Mouse (Mus musculus): ENCODE data around the gene Atic.

Atic gene

DNA sequence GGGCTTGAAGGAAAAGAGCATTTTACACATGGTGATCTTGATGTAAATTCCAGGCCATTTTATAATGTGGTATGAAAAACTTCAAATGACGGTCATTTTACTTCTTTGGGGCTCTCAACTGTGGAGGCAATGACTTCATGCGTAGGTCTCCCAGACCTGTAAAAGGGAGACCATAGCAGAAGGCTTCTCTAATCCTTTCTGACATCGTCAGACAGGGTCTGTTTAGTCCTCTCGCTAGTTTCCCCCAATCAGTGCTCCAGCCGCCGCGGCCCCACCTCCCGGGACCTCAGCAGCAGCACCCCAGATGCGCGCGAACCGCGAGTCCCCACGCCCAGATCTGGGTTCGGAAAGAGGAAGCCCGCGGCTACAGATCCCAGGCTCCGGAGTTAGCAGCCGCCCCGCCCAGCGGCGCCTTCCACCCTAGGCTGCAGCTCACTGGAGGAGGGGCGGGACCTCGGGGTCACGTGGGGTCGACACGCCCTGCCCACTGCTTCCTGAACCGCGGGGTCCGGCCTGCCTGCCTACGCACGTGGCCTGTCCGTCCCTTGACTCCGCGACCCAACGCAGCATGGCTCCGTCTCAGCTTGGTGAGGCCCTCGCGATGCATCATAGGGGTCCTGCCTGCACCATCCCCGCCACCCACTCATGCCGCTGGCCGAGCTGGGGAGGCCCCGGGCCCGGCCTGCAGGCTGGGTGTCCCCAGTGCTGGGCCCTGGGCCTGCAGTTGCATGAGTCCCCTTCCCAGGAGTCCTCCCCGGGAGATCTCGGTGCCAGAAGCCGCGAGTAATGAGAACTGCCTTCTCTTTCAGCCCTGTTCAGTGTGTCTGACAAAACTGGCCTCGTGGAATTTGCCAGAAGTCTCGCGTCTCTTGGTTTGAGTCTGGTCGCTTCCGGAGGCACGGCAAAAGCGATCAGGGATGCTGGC, at the start of gene Atic:
Gene Atic (plus strand): TSS at position 463 of the 925 bp plus-strand sequence.
- DNase-seq (ENCODE audit: low spot score) = peak; percentile 86

DNA sequence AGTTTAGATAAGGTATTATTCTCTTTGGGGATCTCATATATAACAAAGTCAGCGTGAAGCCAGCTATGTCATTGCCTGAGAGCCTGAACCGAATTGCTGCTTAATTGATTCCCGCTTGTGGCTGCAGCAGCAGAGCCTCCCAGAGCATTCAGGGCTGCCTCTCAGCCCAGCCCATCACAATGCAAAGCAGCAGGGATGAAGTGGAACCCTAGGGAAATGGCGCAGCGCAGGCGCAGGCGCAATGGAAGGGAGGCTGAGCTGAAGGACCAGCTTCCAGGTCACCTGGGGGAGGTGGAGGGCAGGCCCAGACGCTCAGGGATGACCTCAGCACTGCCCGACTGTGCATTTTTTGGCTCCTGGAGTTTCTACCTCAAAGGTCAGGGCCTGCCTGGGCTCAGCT, 49.7 kb upstream of the Atic start:
- DNase-seq (ENCODE audit: low spot score) = no peak

DNA sequence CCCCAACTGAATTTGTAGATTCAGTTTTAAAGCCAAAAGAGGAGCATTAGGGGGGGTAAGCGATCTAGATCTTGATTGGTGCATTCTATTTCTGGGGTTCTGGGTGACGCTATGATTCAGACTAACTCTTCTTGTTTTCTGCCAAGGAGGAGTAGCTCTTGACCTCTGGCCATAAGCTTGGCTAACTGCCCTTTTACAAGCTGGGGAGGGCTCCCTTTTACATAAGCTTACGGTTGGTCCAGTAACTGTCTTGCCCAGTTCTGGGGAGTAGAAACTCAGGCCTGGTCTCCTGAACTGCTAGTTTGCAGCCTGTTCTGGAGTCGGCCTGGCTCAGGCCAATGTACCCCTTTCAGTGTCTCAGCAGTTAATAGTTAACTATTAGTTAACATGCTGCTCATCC, 41.9 kb upstream of the Atic start:
- DNase-seq (ENCODE audit: low spot score) = no peak

DNA sequence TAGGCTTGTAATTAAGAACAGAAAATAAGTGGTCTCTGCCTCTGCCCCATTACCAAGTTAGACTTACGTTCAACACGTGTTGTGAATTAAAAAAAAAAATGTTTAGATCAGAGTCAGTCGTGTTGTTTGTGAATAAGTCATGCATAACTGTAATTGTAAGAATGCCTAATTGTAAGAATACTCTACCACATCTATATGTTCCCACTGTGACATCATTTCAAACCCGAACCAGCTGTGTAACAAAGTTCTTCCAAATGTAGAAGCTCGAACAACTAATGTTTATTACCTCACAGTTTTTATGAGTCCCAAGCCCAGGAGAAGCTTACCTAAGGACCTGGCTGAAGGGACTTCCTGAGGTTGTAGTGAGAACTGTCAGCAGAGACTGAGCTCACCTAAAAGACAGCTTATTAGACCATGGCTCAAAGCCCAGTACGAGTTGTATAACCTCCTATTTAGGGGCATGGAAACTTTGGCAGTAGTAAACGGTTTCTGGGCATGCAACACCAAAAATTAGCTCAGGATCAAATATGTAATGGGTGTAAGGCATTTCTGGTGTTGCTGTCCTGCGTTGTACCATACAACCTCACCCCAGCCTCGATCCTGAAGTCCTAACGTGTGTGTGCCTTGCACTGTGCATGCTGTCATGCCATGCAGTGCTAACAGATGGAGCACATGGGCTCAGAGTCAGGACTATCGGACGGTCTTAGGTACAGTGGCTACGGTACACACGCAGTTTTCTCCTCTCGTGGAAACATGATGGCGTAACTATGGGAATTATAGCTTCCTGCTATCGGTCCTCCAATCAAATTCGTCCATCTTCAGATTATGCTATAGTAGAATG, 27.9 kb upstream of the Atic start:
- DNase-seq (ENCODE audit: low spot score) = no peak

DNA sequence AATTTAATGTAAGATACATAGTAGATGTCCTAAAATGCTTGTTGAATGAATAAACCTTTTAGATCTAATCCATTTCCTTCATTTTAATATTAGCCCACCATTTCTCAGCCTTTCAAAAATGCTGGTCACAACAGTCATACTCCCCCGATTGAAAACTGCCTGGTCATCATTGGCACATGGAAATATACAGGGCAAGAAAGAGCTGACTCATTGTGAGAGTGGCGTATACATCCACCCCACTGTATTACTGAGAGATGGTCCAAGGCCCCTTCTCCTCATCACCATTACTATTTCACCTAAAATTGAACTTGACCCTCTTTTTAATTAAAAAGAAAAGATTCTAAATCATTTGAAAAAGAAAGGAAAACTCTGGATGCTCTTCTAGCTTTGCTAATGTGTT, 26.2 kb upstream of the Atic start:
- no peak for DNase-seq (ENCODE audit: low spot score)

DNA sequence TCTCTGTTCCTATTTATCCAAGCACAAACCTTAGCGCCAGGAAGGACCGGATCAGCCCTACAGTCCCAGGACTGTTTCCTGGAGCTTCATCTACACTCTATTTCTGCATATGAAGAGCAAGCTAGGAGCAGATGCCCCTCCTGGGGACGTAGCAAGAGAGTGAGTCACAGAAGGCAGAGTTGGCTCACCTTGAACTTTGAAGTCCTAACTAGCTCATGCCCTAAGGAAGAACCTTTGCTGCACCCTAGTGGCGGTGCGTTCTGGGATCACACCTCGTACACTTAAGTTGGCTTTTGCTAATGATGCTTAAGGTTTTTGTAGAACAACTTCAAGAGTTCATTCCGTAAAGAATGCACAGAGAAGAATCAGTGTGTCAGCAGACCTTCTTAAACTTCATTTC, 25.3 kb upstream of the Atic start:
- DNase-seq (ENCODE audit: low spot score) = no peak

DNA sequence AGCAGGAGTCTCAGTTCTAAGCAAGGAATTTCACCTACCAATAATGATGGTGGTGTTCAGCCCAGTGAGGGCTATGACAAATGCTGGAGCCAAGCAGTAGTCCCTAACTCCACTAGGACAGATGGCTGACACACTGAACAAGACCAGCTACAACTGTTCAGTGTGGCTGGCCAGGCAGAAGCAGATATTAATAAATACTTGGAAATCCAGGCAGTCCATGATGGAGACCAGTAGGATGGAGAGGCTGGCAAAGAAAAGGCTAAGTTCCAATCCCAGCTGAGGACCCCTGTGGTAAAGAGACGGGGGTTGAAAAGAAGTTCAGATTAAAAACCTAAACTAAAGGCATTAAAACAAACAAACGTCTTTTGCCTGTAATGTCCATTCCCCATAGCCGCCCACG, 17.3 kb upstream of the Atic start:
- DNase-seq (ENCODE audit: low spot score) = no peak

DNA sequence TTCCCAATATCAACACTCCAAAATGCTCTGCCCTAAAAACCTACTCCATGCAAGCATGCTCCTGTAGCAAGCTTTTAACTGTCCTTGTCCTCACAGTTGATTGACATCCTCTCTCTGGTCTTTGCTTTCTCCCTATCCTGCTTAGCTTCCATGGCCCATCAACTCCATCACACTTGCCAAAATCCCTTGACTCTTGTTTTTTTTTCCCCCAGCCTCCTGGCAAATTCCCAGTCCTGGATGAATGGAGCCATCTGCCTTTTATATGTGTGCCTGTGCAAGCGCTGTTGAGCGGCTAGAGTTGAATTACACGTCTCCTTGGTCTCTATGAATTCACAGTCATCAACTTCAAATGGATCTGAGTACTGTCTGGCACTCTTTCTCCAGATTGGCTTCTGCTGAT, 16.5 kb upstream of the Atic start:
- DNase-seq (ENCODE audit: low spot score) = no peak

DNA sequence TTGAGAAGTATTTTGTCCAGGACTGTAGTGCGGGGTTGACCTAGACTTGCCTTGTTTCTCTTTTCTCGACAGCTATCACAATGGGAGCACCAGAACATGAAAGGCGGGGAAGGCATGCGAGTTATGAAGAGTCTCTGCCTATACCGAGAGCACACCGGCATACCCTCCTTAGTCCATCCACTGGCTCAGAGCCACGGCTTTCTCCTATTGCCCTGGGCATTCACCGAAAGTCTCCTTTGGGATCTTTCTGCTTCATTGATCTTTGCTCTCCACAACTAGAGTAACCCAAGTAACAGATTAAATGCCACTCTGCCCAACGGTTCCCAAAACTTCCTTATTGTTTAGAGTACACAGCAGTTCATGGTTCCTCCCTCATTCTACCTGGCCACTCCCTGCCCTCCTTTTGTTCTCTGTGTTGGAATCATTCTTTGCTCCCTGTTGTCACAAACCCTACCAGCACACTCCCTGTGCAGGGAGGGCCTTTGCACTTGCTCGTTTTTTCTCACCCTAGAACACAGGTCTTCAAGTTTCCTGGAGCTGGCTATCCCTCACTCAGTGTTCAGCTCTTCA, 6.2 kb upstream of the Atic start:
- DNase-seq (ENCODE audit: low spot score) = no peak

DNA sequence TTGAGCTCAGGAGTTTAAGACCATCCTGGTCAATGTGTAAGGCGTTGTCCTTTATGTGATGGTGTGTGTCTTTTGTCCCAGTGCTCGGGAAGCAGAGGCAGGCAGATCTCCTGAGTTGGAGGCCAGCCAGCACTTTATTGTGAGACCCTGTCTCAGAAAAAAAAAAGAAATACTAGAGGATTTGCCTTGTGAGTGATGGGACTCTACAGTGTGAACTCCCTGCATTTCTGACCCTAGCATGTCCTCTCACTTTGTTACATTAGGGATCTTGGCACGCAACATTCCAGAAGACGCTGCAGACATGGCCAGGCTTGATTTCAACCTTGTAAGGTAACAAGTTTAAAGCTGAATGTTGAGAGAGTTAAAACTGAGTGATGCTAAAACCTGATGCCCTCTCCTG, 3.7 kb downstream of the Atic start:
- no peak for DNase-seq (ENCODE audit: low spot score)

DNA sequence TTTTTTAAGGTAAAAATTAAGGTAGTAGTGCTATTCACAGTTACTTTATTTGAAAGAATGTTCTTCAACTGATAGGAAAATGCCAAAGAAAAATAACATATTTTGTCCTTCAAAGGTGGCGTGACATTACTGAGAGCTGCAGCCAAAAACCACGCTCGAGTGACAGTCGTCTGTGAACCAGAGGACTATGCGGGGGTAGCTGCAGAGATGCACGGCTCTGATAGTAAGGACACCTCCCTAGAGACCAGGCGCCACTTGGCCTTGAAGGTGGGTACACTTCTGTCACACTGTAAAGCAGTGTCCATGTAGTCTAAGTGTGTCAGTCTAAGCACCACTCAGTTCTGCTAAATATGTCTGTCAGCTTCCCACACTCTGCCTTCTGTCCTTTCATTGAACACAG, 7.3 kb downstream of the Atic start:
- DNase-seq (ENCODE audit: low spot score) = no peak

DNA sequence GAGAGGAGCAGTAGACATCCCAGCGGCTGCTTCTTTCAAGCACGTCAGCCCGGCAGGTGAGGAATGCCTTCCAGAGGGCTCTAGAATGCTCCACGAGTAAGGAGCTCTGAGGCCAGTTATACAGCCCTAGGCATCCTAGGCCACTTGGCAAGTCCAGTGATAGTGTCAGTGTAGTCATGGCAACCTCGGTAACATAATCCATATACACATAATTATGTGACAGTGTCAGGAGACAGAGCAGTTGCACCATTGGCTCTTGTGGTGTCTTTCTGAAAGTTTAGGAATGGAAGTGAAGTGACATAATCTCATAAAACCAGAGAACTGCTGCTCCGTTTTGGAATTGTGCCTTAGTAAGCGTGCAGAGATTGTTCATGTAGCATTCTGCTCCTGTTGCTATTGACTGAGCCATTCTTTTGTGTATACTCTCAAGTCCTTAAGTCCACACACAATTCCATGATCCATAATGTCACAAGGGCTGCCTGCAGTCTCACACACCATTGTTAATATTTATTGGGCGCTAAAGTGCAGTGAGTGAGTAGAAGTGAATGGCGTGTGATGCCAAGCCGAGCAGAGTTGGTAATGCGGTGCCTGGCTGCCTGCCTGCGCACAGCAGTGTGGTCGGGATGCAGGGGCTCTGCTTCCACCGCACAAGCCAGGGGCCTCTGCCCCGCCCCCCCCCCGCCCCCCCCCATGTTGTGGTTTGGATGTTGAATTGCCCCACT, 11.1 kb downstream of the Atic start:
- DNase-seq (ENCODE audit: low spot score) = no peak

DNA sequence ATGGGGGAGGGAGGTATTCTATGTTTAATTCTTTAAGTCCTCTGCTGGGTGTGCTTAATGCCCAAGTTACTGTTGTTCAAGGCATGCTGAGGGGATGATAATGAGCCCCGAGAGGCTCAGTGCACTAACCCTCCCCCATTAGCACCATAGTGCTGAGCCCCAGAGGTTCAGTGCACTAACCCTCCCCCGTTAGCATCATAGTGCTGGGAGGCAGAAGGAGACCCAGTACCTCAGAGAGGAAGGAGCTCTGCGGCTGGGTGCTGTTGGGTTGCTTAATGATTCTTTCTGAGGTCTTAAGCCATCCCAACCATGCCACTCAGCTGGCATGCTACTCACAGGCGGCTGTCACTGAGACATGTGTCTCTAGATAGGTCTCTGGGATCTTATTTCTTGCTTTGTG, 13.2 kb downstream of the Atic start:
- DNase-seq (ENCODE audit: low spot score) = no peak

DNA sequence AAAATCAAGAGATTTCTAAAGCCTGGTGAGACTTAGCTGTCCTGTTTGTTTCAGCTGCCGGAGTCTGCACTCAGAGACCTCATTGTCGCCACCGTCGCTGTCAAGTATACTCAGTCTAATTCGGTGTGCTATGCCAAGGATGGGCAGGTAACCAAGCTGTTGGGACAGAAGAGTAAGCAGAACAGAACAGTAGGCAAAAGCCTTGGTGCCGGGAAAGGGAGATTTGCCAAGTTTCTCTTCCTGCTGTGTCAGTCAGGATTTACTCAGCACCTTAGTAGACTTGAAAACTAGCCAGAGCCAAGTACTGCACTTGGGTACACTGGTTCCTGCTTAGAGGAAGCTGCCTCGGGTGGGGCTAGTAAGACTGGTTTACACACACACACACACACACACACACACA, 19.0 kb downstream of the Atic start:
- DNase-seq (ENCODE audit: low spot score) = no peak

DNA sequence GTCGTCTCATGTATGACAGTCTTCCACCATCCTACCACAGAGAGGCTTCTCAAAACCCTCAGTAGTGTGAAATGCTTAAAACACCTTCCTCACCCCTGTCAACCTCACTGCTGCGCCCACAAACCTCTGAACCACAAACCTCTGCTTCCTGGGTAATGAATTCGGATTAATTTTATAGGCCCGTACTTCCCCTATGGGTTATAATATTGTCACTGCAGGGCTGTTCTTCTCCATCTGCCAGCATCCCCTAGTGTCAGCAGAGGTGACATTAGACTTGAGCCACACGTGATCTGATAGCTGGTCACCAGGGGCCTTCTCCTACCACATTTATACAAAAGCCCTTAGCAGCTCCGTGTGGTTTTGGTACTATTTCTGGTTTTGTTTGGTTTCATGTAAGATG, 19.9 kb downstream of the Atic start:
- DNase-seq (ENCODE audit: low spot score) = no peak

DNA sequence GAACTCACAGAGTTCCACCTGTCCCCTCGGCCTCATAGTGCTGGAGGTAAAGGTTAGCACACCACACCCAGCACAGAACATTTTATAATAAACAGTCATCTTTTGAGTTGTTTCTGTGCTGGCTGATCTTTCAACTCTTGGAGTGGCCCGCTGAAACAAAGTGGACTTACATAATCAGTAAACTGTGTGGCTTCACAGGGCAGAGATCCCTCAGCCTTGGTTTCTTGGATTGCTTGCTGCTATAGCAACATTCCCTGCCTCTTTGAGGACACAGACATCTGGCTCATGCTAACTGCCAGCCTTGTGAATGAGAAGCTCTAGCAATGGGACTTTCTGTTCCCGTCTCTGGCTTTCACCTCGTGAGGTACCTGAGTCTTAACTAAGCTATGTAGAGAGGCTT, 22.6 kb downstream of the Atic start:
- DNase-seq (ENCODE audit: low spot score) = no peak

DNA sequence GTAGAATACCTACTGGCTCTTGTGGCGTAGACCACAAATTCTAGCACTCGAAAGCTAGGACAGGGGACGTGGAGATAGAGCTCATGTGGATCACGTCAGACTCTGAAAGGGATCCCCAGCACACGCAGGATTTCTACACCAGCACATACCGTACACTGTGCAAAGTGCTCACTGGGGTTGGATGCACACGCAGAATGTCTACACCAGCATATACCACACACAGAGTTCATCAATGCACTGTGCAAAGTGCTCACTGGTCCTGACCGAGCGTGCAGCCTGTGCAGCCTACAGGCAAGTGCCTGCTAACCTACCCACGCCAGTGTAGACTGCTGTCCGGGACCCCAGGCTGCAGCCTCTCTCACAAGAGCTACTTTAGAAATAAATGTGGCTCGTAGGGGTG, 23.5 kb downstream of the Atic start:
- DNase-seq (ENCODE audit: low spot score) = no peak

DNA sequence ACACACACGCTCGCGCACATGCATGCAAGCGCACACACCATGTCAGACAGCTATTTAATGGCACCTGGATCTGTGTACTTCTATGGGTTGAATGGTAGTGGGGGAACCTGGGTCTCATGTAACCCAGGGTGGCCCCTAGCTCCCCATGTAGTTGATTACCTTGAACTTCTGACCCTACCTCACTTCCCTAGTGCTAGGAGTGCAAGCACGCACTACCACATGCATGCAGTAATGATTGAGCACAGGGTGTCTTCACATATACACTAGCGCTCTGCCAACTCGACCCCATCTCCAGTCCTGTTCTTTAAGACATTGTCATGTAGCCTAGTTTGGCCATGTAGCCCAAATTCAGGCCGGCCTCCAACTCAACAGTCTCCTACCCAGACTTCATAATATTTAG, 26.4 kb downstream of the Atic start:
- DNase-seq (ENCODE audit: low spot score) = no peak

DNA sequence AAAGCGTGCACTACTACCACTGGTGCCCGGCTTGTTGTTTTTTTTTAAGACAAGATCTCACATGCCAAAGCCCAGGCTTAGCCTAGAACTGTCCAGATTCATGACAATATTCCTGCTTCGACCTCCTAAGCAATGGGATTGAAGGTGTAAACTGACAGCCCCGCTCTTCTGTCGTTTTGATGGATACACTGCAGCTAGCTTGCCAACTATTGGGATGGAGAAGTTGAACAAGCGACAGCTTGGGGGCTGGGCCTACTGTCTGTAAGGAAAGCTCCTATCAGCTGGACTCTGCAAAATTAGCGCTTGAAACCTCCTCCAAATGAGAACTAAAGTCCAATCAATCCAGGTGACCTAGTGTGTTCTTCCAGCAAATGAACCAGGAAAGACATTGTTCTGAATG, 26.9 kb downstream of the Atic start:
- DNase-seq (ENCODE audit: low spot score) = no peak

DNA sequence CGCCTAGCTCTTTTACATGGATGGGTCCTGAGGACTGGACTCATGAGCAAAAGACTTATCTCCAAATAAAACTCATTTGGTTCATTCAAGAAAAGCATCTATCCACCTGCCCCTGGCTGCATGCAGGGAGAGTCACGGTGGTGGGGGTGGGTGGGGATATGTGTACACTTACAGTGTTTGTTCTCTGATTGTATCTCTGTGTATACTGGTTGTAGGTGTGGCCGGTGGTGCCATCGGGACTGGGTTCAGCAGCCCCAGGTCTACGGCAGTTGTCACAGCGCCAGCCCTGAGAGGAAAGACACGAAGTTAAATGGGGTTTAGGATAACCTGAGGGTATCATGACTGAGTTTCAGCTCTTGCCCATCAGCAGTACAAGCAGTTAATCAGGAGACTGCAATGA, 29.7 kb downstream of the Atic start:
- no peak for DNase-seq (ENCODE audit: low spot score)

DNA sequence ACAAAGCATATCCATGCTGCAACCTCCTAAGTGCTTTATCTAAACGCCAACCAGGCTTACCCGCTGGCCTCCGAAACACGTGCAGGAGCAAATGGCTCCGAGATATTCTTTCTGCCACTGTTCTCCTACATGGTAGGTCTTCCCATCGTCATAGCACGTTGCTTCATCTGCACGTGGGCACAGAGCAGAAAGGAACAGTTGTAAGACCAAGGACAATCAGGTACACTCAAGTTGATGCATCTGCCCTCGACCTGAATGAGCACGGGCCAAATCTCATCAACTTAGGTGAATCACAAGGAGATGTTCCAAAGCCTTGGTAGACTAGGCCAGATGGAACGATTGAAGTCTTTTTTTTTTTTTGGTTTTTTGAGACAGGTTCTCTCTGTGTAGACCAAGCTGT, 33.1 kb downstream of the Atic start:
- no peak for DNase-seq (ENCODE audit: low spot score)

DNA sequence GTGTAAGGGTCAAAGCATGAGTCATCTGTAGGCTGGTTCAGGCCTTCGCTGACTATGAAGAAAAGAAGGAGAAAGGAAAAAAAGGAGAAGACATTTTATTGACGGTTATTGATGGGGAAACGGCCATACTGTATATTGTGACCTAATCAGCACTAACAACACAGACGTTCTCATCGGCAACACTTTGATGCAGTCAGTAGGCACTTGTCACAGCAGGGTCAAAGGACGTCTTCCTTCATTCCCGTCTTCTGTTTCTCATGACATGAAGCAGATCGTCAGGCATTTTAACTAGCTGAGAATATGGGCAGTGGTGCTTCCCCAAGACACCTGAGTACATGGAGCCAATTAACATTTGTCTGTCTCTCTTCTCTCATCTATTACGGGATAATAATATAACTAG, 36.2 kb downstream of the Atic start:
- no peak for DNase-seq (ENCODE audit: low spot score)
